Mouse (Mus musculus) MEL (cell line): ENCODE data around the gene Amdhd2. TPM values are rescaled to one million over a fixed set of nuclear protein-coding genes. Genes with fewer than 3 reads are reported as not detected.

ENCODE experiments used
- DNase-seq: peaks from one replicate; pipeline ENCODE4 v3.0.0; 2011; ENCODE audit warnings: low read depth, low spot score
- H3K27ac ChIP-seq: 2 replicates; pipeline ENCODE4 v1.5.1; 2012; ENCODE audit warnings: low read depth, mild to moderate bottlenecking, control low read depth, low read length, moderate library complexity; ENCODE audit not compliant: control insufficient read depth
- H3K27me3 ChIP-seq, 2 experiments: fragments of 150-350 bp in 1 of 2; sonication (generic) in 1 of 2; 2 replicates each; pipeline ENCODE4 v1.6.1; 2012; ENCODE audit warnings: low read length in 2 of 2, mild to moderate bottlenecking in 2 of 2, improper control_type of control experiment in 1 of 2, moderate library complexity in 1 of 2; ENCODE audit not compliant: insufficient read depth in 2 of 2, control insufficient read depth in 1 of 2
- H3K36me3 ChIP-seq, 2 experiments: 2 replicates each; pipeline ENCODE4 v1.6.1; 2012 to 2014; ENCODE audit warnings: low read length in 2 of 2, improper control_type of control experiment in 1 of 2, inconsistent platforms in 1 of 2, mild to moderate bottlenecking in 1 of 2; ENCODE audit not compliant: insufficient read depth in 2 of 2, control insufficient read depth in 1 of 2
- H3K4me1 ChIP-seq, 2 experiments: fragments of 150-350 bp in 1 of 2; sonication (generic) in 1 of 2; 2 replicates each; pipeline ENCODE4 v1.6.1; 2012; ENCODE audit warnings: low read length in 2 of 2, improper control_type of control experiment in 1 of 2, mild to moderate bottlenecking in 1 of 2; ENCODE audit not compliant: insufficient read depth in 2 of 2, control insufficient read depth in 1 of 2
- H3K4me3 ChIP-seq, 2 experiments: fragments of 150-350 bp in 1 of 2; sonication (generic) in 1 of 2; 2 replicates each; pipeline ENCODE4 v1.5.1; 2012; ENCODE audit warnings: low read depth in 2 of 2, low read length in 2 of 2, mild to moderate bottlenecking in 2 of 2, moderate library complexity in 2 of 2, control low read depth in 1 of 2, improper control_type of control experiment in 1 of 2; ENCODE audit not compliant: control insufficient read depth in 1 of 2, insufficient read depth in 1 of 2
- H3K79me2 ChIP-seq: 2 replicates; pipeline ENCODE4 v1.6.1; 2012; ENCODE audit warnings: mild to moderate bottlenecking, low read length, moderate library complexity; ENCODE audit not compliant: control insufficient read depth, poor library complexity, insufficient read depth
- H3K9ac ChIP-seq: 2 replicates; pipeline ENCODE4 v1.6.1; 2012; ENCODE audit warnings: low read depth, mild to moderate bottlenecking, control low read depth, low read length, moderate library complexity; ENCODE audit not compliant: control insufficient read depth, poor library complexity, severe bottlenecking
- H3K9me3 ChIP-seq: fragments of 150-350 bp; sonication (generic); replicated peaks from 2 replicates; pipeline ENCODE4 v1.6.1; 2012; ENCODE audit warnings: mild to moderate bottlenecking, low read length, improper control_type of control experiment, moderate library complexity; ENCODE audit not compliant: insufficient read depth
- GABPA ChIP-seq: IDR thresholded peaks from 2 replicates; pipeline ENCODE4 v1.6.1; 2012; ENCODE audit warnings: low read depth, mild to moderate bottlenecking, inconsistent platforms, low read length, improper control_type of control experiment, moderate library complexity
- JUND ChIP-seq: IDR thresholded peaks from 2 replicates; pipeline ENCODE4 v1.6.1; 2011; ENCODE audit warnings: low read depth, mild to moderate bottlenecking, improper control_type of control experiment, low read length
- USF2 ChIP-seq, 2 experiments: IDR thresholded peaks; 2 replicates each; pipeline ENCODE4 v1.6.1; 2011 to 2012; ENCODE audit warnings: improper control_type of control experiment in 2 of 2, low read length in 2 of 2, borderline replicate concordance in 1 of 2, inconsistent platforms in 1 of 2, low read depth in 1 of 2, mild to moderate bottlenecking in 1 of 2; ENCODE audit not compliant: insufficient read depth in 1 of 2
- ZMIZ1 ChIP-seq: IDR thresholded peaks from 2 replicates; pipeline ENCODE4 v1.6.1; 2012; ENCODE audit warnings: low read depth, mild to moderate bottlenecking, inconsistent platforms, low read length, improper control_type of control experiment, moderate library complexity
- polyA plus RNA-seq, 2 experiments: library from polyadenylated mRNA; stranded (reverse) in 1 of 2; unstranded in 1 of 2; fragments of >175 nt in 1 of 2; fragments of >200 nt in 1 of 2; gene quantifications; 2 replicates each; pipeline versions ENCODE4 v1.2.1 to v1.2.4; 2012; ENCODE audit warnings: low replicate concordance in 2 of 2, low read depth in 1 of 2; ENCODE audit not compliant: insufficient read length in 2 of 2, insufficient read depth in 1 of 2, missing spikeins in 1 of 2
- total RNA-seq: library from RNA; depleted of rRNA; stranded (reverse); fragments of 300-350 nt; gene quantifications from 2 replicates; pipeline ENCODE4 v1.2.3, GENCODE M21; 2012; rRNA removed

Gene Amdhd2
- total and polyA plus RNA-seq, 3 experiments: 11.4 to 36.1 TPM; not detected in 1

DNA sequence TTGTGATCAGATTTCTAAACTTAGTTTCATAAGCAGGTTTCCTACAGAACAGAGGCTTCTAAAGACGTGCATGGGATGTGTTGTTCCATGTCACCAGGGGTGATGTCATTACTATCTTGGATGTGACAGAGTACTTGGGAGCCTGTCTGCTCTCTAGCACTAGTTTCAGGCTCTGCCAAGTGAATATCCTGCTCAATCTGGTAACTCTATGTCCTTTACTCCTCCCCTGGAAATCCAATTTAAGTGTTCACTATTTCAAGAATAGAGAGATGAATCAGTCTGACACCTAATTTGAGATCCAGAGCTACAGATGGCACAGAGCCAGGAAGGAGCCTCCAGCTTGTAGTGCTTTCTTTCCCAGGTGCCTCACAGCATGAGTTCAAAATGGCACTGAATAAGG lies 54.7 kb downstream of the Amdhd2 start:
- Histone ChIP-seq H3K27me3 (no peaks in the 10 kb centered on the region), H3K4me3 (no peak overlapping the region), H3K9ac (no peak overlapping the region), H3K79me2 (no peaks in the 10 kb centered on the region), H3K36me3 (peaks cover 2 to 20% of the 10 kb centered on the region in 2 experiments), H3K9me3 (no peaks in the 10 kb centered on the region), H3K27ac (no peak overlapping the region), H3K4me1 (peaks cover 0 to 2% of the 10 kb centered on the region in 2 experiments; a peak in 2 of 4 replicates)
- TF ChIP-seq JUND (no peak), USF2 (IDR thresholded peaks at IDR 0.05; ENCODE audit: borderline replicate concordance in 1 of 2, insufficient read depth in 1 of 2, low read depth in 1 of 2, low read length in 2 of 2) (no peak), ZMIZ1 (no peak), GABPA (no peak)
- no peak for DNase-seq

Other genes with a start within 250 kb of the Amdhd2 start
- gene Dcpp3, start 246.3 kb downstream of the Amdhd2 start, total RNA-seq: not detected in 2 replicates
- not detected for gene Dcpp3, start 246.3 kb downstream of the Amdhd2 start, polyA plus RNA-seq
- not detected in 2 replicates for gene Sbp, start 222.1 kb downstream of the Amdhd2 start, total RNA-seq
- not detected for gene Sbp, start 222.1 kb downstream of the Amdhd2 start, polyA plus RNA-seq
- gene Sbpl, start 208.5 kb downstream of the Amdhd2 start, total RNA-seq: not detected in 2 replicates
- not detected for gene Sbpl, start 208.5 kb downstream of the Amdhd2 start, polyA plus RNA-seq
- not detected in 2 replicates for gene Prss30, start 183.2 kb downstream of the Amdhd2 start, total RNA-seq
- gene Prss30, start 183.2 kb downstream of the Amdhd2 start, polyA plus RNA-seq: not detected
- not detected in 2 replicates for gene Prss22, start 165.7 kb downstream of the Amdhd2 start, total RNA-seq
- gene Prss22, start 165.7 kb downstream of the Amdhd2 start, polyA plus RNA-seq: not detected
- gene Prss27, start 125.6 kb downstream of the Amdhd2 start, total RNA-seq: not detected in 2 replicates
- gene Prss27, start 125.6 kb downstream of the Amdhd2 start, polyA plus RNA-seq: not detected
- 19.3 and 20.2 TPM in 2 replicates for gene Kctd5, start 90.3 kb downstream of the Amdhd2 start, total RNA-seq
- gene Kctd5, start 90.3 kb downstream of the Amdhd2 start, polyA plus RNA-seq: 10 to 100 TPM in 1 of 2 experiments, not detected in 1; 33.2 TPM
- gene Pdpk1, start 12.8 kb downstream of the Amdhd2 start, total RNA-seq: 19.0 and 19.3 TPM in 2 replicates
- 10 to 100 TPM; 18.3 to 26.9 TPM for gene Pdpk1, start 12.8 kb downstream of the Amdhd2 start, polyA plus RNA-seq
- gene Atp6v0c, start 5.9 kb upstream of the Amdhd2 start, total RNA-seq: 58.4 and 59.3 TPM in 2 replicates
- 100 to 1,000 TPM; 125 to 515 TPM for gene Atp6v0c, start 5.9 kb upstream of the Amdhd2 start, polyA plus RNA-seq
- 21.8 and 24.3 TPM in 2 replicates for gene Tbc1d24, start 41.8 kb upstream of the Amdhd2 start, total RNA-seq
- gene Tbc1d24, start 41.8 kb upstream of the Amdhd2 start, polyA plus RNA-seq: 10 to 100 TPM; 27.3 to 34.2 TPM
- gene Ntn3, start 45.8 kb upstream of the Amdhd2 start, total RNA-seq: 1.7 and 2.7 TPM in 2 replicates
- 1 to 10 TPM in 1 of 2 experiments, not detected in 1; 2.5 TPM for gene Ntn3, start 45.8 kb upstream of the Amdhd2 start, polyA plus RNA-seq
- gene Tedc2, start 57.1 kb upstream of the Amdhd2 start, total RNA-seq: 18.5 and 22.6 TPM in 2 replicates
- gene Tedc2, start 57.1 kb upstream of the Amdhd2 start, polyA plus RNA-seq: 10 to 100 TPM in 1 of 2 experiments, not detected in 1; 24.6 TPM
- gene Ccnf, start 87.7 kb upstream of the Amdhd2 start, total RNA-seq: 34.5 and 38.0 TPM in 2 replicates
- 10 to 100 TPM in 1 of 2 experiments, not detected in 1; 73.9 TPM for gene Ccnf, start 87.7 kb upstream of the Amdhd2 start, polyA plus RNA-seq
- gene Abca17, start 187.3 kb upstream of the Amdhd2 start, total RNA-seq: 0.04 and 0.07 TPM in 2 replicates
- gene Abca17, start 187.3 kb upstream of the Amdhd2 start, polyA plus RNA-seq: under 1 TPM in 1 of 2 experiments, not detected in 1; 0.03 TPM
- 27.3 and 32.4 TPM in 2 replicates for gene Abca3, start 188.2 kb upstream of the Amdhd2 start, total RNA-seq
- 10 to 100 TPM; 36.6 to 37.1 TPM for gene Abca3, start 188.2 kb upstream of the Amdhd2 start, polyA plus RNA-seq